Mouse (Mus musculus) lung, postnatal 0 days (tissue): Measurements from ENCODE around the gene Napb.

Source experiments
- CTCF ChIP-seq: IDR thresholded peaks from 2 replicates; pipeline ENCODE4 v1.5.1; 2016; ENCODE audit warnings: antibody characterized with exemption, mild to moderate bottlenecking
- EP300 ChIP-seq: IDR thresholded peaks from 2 replicates; pipeline ENCODE4 v1.6.1; 2016; ENCODE audit warnings: antibody characterized with exemption, mild to moderate bottlenecking, control low read depth

DNA sequence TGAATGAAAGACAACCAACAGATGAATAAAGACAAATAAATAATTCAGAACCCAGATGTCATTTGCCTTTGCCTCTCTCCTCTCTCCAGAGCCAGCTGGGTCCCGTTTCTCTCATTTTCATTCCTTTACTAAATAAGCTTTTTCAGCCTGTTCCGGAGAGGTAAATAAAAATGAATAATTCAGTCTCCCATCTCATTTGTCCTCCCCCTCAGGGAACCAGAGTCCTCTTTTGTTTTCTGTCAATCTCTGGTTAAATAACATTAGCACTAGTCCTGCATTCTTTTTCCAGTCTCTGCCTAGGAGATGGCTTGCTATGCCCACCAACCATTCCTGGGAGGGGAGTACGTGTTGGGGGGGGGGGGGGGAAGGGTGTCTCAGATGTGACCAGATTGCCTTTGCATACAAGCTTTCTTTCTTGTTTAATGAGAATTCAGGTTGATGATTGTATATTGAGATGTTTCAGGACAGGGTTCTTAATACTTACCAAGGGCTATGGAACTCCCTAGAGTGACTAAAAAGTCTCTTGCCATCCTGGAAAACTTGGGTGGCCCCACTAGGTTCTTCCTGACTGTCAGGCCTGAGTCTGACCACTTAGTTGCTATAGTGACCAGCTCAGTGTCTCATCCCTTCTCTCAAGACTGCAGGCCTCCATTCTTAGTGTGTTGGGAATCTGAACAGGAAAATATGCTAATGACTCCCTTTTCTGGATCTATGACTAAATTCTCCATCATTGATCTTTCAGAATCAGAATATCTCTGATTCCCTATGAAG lies 81.5 kb downstream of the Napb start:
- no peak for TF ChIP-seq EP300
- TF ChIP-seq CTCF: no peak
